Mouse (Mus musculus) brain, embryonic 14.5 days (tissue): Measurements from ENCODE around the gene Plxna1. TPM values are rescaled to one million over a fixed set of nuclear protein-coding genes. Genes with fewer than 3 reads are reported as not detected.

Experiments used
- DNase-seq: peaks from one replicate; pipeline ENCODE4 v3.0.0-alpha.2; 2011; ENCODE audit warnings: low read depth
- CTCF ChIP-seq: fragments of 200-500 bp; IDR thresholded peaks from 2 replicates; pipeline ENCODE4 v1.5.1; 2012; ENCODE audit warnings: inconsistent platforms, mild to moderate bottlenecking, moderate library complexity, borderline replicate concordance; ENCODE audit not compliant: insufficient read depth, insufficient read length; ENCODE audit errors: extremely low read depth
- POLR2A ChIP-seq: fragments of 200-500 bp; IDR thresholded peaks from 2 replicates; pipeline ENCODE4 v1.6.1; 2012; ENCODE audit warnings: mild to moderate bottlenecking, inconsistent platforms, borderline replicate concordance; ENCODE audit not compliant: poor library complexity, insufficient read depth, insufficient read length, severe bottlenecking; ENCODE audit errors: extremely low read depth
- polyA plus RNA-seq: library from polyadenylated mRNA; depleted of rRNA; stranded (reverse); fragments of >200 nt; gene quantifications from 2 replicates; pipeline ENCODE4 v1.2.3, GENCODE M21; 2012

Plxna1 gene
- polyA plus RNA-seq, 1 experiment = 171 TPM

DNA sequence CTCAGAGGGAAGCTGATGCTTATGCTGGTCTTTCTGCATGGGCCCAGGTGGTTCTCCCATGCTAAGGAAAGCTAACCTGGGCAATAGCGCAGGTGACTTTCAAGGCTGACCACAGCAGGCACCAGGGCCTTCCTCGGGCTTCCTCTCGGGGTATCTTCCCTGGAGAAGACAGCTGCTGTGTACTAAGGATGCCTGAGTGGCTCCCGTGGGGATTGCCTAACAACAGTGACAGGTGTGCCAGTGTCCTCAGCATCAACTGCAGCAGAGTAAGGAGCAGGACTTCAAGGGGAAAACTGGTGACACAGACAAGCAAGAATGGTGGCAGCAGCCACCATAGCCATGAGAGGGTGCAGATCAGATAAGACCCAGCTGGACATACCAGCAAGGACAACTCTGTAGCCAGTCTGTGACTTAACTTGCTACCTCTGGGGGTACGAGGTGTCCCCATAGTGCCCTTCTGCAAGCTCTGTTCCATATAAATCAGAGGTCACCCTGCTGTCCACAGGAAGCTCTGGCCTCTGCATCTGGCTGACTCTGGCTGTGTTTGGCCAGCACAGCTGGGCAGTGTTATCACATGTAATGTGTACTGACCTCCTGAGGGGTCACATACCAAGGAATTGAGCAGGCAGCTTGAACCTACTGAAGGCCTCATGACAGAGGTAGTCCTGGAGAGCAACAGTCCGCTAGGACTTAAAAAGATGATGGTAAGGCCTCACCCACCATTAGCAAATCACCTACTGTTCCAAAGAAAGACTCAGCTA is 54.0 kb downstream of the Plxna1 start:
- TF ChIP-seq POLR2A = no peak
- TF ChIP-seq CTCF = no peak
- DNase-seq = no peak

DNA sequence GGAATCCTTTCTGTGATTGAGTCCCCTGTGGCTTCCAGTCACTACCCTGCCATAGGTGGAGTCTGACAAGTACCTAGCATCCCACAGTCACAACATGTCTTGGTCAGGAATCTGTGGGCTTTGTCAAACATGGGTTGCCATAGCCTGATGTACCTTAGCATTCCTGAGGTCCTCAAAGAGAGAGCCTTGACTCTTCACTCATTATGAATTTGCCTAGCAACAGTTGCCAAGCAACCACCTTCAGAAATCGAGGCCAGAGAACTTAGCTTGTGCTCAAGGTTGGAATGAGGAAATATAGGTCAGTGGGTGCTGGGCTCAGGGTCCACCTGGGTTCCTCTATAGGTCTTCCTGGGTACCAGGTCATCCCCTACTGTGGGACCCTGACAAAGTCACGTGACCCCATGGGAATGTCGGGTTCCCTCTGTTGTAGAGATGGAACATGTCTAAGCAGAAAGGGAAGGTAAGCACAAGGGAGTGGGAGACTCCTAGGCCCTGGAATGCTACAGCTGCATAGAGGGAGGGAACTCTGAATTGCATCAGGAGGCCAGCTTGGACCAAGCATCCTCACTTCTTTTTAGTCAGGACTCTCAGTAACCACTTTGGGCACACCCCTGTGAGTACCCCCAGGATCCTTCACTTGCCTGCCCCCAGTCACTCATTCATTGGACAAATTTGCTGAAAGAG is 57.9 kb downstream of the Plxna1 start:
- DNase-seq = peak; percentile 79
- no peak for TF ChIP-seq CTCF
- no peak for TF ChIP-seq POLR2A

DNA sequence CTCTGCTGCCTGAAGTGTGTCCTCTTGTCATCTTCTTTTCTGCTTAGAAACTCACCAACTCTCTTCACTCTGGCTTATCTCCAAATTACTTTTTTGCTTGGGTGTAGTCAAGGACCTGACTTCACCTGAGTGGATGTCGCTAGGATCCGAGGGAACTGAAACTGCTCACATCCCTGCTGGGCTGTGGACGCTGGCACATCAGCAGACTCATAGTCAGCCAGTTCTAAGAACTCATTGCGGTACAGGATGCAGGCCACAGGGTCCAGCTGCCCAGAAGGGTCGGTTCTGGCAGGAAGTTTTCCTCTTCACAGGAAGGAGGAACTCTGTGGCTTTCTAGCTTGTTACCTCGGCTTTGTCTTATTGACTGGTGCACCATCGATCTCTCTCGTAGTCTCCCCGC is 62.6 kb downstream of the Plxna1 start:
- DNase-seq = no peak
- TF ChIP-seq POLR2A (no peak), CTCF (no peak)

DNA sequence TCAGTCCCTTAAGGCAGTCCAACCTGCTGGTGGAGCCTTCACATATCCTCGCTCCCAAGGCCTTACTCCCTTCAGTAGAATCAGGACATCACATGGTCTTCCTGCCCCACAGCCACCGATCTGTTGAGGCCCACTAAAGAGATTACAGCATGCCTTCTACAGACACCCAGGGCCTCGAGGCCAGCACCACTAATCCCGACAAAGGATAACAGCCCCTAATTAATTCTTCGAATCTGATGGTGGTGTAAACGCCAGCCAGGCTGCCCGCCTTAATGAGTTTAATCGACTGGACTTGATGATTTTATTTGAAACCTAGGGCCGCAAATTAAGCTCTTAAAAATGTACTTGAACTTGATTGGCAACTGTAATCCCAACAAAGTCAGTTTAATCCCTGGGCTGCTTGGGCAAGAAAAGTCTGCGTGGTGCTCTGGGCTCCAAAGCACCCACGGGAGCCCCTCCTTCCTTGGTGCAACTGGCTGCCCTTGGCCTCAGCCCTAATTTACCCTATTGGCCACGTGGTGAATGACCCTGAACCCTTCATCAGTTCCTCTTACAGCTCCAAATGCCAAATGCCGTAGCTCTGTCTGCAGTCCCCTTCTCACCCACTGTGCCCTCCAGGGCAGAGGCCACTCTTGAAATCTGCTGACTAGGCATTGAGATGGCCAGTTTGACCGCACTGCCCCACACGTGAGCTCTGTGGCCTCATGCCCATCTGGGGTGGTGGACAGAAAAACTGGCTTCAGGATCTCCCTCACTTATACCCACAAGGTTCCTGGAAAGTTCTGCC is 65.3 kb downstream of the Plxna1 start:
- DNase-seq = peak; percentile 84
- TF ChIP-seq CTCF = no peak
- TF ChIP-seq POLR2A = no peak

DNA sequence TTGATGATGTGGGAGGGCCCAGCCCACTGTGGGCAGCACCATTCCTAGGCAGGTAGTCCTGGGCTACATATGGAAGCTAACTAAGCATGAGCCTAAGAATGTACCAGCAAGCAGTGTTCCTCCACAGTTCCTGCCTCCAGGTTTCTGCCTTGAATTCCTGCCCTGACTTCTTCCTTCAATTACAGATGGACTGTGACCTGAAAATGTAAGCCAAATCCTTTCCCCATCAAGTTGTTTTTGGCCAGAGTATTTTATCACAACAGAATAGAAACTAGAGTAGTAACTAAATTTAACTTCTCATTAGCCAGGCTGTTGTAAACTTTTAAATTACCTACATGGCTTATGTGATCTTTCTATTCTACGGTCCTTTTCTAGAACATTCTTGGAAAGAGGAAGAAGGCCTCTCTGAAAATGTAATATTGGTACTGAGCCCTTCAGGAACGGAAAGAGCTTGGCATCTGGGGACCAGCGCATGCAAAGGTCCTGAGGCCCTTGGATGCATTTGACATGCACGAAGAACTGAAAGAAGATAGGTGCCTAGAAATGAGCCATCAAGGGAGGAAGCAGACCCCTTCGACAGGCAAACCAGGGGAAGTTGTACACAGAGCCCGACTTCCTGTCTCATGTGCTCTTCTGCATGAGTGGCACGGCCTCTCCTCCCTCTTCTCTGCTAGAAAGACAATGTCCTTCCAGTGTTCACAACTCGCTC is 66.3 kb downstream of the Plxna1 start:
- no peak for DNase-seq
- TF ChIP-seq POLR2A = no peak
- TF ChIP-seq CTCF = no peak

DNA sequence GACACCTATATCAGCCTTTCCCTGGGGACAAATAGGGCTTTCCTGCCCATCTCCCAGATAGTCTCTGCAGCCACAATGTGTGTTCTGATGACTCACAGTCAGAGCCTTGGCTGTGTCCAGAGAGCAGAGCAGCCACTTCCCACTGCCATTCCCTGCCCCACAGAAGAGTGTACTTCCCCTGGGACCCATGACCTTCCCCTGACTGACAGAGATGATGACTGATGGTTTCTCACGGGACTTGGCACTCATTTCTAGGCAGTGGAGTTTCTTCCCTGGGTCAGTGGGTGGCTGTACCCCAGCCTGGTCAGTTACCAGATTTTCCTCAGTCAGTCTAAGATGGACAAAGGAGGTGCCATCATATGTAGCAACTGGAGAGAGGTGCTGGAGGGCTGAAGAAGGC is 67.8 kb downstream of the Plxna1 start:
- TF ChIP-seq POLR2A (no peak), CTCF (no peak)
- no peak for DNase-seq

DNA sequence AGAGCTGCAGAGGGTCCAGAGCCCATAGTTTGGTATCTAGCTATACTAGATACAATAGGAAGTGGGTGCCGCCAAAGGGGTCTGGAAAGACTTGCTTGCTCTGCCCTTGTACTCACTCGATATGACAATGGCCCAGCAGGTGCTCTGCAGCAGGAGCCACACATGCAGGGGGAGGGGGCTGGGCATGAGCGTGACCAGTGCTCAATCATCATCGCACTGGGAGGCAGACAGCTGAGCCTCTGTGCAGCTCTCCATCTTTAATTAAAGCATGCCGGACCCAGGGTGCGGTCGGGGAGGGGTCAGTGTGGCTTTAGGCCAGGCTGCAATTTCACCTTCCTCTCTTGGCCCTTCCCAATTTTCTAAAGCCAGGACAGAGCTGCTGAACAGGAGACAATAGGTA is 70.9 kb downstream of the Plxna1 start:
- TF ChIP-seq CTCF (no peak), POLR2A (no peak)
- DNase-seq = no peak

DNA sequence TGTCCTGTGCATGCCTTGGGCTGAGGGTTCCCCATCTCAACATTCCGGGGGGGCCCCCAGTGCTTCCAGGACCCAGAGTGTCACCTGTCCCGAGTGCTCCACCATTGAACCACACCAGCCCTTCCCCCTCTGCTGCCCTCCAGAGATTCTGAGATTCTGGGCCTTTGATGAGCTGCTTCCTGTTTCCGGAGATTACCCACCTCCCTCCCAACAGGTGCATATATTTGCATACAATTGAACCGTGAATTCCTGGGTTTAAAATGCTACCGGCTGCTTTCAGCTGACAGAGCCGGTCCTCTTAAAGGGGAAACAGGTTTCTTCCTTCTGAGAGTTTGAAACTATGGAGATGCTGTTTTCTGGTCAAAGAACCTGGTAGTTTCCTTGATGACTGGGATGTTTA is 74.3 kb downstream of the Plxna1 start:
- TF ChIP-seq POLR2A (no peak), CTCF (no peak)
- DNase-seq = no peak

DNA sequence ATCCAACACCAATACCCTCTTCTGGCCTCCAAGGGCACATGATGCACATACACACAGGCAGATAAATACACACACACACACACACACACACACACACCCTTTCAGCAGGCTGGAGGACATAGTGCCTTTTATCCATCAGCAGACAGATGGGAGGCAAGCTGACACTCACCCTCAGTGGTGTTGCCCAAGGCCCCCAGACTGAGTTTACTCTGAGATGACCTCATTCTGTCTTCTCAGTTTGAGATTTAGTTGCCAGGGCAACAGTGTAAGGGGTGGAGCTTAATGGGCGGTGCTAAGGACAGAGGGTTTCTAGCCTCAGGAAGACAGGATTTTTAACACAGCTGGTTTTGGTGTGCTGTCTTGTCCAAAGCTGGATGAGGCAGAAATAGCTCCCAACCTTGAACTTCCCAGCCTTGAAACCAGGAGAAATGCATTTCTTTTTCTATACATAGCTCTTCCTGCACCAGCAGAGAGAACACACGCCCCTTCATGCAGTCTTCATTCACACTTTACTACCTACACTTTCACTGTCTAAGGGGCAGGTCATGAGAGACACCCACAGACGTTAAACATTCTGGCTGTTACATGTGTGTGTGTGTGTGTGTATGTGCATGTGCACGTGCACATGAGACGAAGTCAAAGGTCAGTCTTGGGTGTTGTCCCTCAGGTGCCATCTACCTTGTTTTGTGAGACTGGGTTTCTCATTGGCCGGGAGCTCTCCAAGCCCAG is 75.6 kb downstream of the Plxna1 start:
- TF ChIP-seq CTCF (no peak), POLR2A (no peak)
- peak; percentile 83 for DNase-seq

DNA sequence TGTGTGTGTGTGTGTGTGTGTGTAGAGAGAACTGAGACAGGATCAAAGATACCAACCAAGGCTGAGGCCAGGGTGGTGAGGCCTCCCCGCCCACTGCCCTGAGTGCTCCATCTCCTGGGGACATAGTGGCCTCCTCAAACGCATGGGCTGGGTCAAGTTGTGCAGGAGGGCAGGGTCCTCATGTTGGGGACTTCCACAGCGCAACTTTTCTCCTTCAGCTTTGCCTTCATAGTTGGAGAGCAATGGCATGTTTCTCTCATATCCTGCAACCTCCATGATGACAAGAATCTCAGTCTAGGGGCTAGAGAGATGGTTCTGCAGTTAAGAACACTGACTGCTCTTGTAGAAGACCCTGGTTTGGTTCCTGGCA is 76.1 kb downstream of the Plxna1 start:
- DNase-seq = no peak
- TF ChIP-seq CTCF (no peak), POLR2A (no peak)

DNA sequence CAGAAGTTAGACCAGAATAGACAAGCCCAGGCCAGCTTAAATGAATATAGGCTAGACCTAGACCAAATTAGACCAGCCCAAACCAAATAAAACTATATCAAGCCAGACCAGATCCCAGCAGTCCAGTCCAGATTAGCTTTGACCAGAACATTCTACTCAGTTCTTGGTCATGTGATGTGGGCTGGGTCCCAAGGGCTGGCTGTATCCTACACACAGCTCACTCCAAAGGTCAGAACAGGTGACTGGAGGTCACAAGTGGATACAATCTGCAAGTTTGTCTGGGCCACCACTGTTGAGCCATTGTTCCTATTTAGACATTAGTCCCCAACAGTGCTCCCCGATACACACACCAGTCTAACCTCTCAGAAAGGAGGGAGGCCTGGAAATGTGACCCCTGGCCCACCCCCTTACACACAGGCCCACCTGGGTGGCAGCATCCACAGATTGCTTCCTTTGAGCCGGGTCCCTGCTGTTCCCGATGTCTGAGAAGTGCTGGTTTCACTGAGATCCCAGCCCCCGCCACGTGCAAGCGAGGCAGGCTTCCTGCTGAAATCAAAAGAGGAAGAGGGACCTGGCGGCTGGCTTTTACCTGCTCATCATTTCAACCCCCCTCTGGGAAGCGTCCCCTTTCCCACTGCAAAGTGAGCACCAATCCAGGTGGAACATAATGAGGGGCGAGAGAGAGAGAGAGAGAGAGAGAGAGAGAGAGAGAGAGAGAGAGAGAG is 76.7 kb downstream of the Plxna1 start:
- peak; percentile 56 for DNase-seq
- TF ChIP-seq CTCF (no peak), POLR2A (no peak)
